In the genomic region with DNA sequence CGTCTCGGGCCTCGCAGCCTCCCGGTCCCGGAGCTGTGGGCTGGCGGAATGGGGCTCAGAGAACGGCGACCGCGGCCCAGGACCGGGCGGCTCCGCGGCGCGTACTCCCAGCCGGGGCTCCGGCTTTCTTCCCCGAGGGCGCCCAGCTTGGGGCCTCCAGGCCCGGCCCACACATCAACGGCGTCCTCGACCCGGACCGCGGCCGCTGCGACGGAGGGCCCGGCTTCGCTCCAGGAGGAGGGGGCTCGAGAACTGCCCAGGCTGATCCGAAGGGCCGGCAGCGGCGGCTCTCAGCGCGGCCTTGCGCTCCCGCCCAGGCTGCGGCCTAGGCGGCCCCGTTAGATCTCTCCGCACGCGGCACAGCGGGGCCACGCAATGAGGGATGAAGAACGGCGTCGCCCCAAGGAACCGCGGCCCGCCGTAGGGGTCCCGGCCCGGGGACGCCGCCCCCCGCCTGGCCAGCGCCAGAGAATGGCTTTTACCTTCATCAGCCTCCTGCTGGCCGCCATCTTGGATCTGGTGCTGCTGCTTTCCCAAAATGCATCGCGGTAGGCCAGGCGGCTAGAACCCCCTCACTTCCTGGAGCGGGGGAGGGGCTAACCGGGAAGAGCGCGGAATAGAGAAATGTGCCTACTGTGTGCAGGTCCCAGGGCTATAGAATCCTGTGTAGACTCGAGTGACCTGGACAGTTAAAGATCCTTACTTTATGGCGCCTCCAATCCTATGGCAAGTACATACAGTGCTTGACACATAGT, we compare ENCODE assay signal across 8 mouse cellular contexts. TPM values are rescaled to one million over a fixed set of nuclear protein-coding genes. Genes with fewer than 3 reads are reported as not detected.
A peak's percentile ranks its signal among the peaks of the same experiment; 100 is the strongest.
DNase-seq lines count a peak whose midpoint lies in the region; ATAC-seq and TF ChIP-seq lines count a peak whose summit lies in the region.

No protein-coding gene starts in this region.

- H3K9me3 ChIP-seq in ES-E14 (ENCODE audit: control insufficient read depth, insufficient read depth, low read depth, low read length) = no peaks in the 10 kb centered on the region
- H3K9me3 ChIP-seq in forebrain, embryonic 15.5 days = no peaks in the 10 kb centered on the region
- H3K9me3 ChIP-seq in neural tube, embryonic 15.5 days (replicated peaks) = no peaks in the 10 kb centered on the region

- peak overlapping the region; percentile 57 for H3K4me2 ChIP-seq in forebrain, embryonic 15.5 days (replicated peaks)
- peak overlapping the region; percentile 82 for H3K4me2 ChIP-seq in neural tube, embryonic 15.5 days

- H3K9ac ChIP-seq in ES-E14 (ENCODE audit: insufficient read depth, low read depth, low read length, poor library complexity, severe bottlenecking) = peak overlapping the region; percentile 99
- peak overlapping the region; percentile 99 for H3K9ac ChIP-seq in forebrain, embryonic 15.5 days (replicated peaks)
- H3K9ac ChIP-seq in neural tube, embryonic 15.5 days (replicated peaks) = peak overlapping the region; percentile 99

- H3K36me3 ChIP-seq in ES-E14 (ENCODE audit: control insufficient read depth, insufficient read depth, low read length, poor library complexity, severe bottlenecking) = peaks cover 8% of the 10 kb centered on the region; the same call in 1 of the 2 replicates
- no peaks in the 10 kb centered on the region for H3K36me3 ChIP-seq in forebrain, embryonic 15.5 days
- H3K36me3 ChIP-seq in neural tube, embryonic 15.5 days = no peaks in the 10 kb centered on the region

- peak overlapping the region; percentile 82 to 97 for H3K4me3 ChIP-seq in ES-E14 (ENCODE audit: insufficient read depth in 1 of 2, low read depth in 1 of 2, low read length in 2 of 2, poor library complexity in 1 of 2, severe bottlenecking in 1 of 2)
- peak overlapping the region; percentile 91 for H3K4me3 ChIP-seq in forebrain, embryonic 15.5 days
- peak overlapping the region; percentile 83 for H3K4me3 ChIP-seq in neural tube, embryonic 15.5 days (replicated peaks)

- no peaks in the 10 kb centered on the region for H3K27me3 ChIP-seq in forebrain, embryonic 15.5 days
- H3K27me3 ChIP-seq in neural tube, embryonic 15.5 days (replicated peaks) = no peaks in the 10 kb centered on the region

- intact Hi-C loops in heart, postnatal 25 days (cut with DNase I) = no loop called here

- peak; percentile 76 for DNase-seq in ES-E14 (ENCODE audit: low read depth, low spot score)
- peak; percentile 82 for DNase-seq in cerebellum, adult 11-12 months
- DNase-seq in heart, postnatal 25 days (ENCODE audit: low spot score) = peak; percentile 69
- peak; percentile 79 to 90 for DNase-seq in layer of hippocampus, adult 18-20 months (ENCODE audit: low spot score in 2 of 2)
- peak; percentile 83 to 85 for DNase-seq in lung, adult 18-20 months
- peak; percentile 90 for DNase-seq in testis, postnatal 10 days (ENCODE audit: low spot score)

- ATAC-seq in forebrain, embryonic 15.5 days (replicated peaks) = peak; percentile 90
- peak; percentile 91 for ATAC-seq in neural tube, embryonic 15.5 days (ENCODE audit: low FRiP score)

- in situ Hi-C loops in ES-E14 (cut with MboI; ENCODE audit: low sequenced_read_pairs in 2 of 2, unreplicated experiment in 2 of 2) = loop anchor here in 1 of 2 experiments (10.0 kb wide), 1 partner anchor 64 kb away; no protein-coding TSS in a partner anchor

- peak overlapping the region; percentile 87 for H3K27ac ChIP-seq in ES-E14 (ENCODE audit: insufficient read depth, low read depth, low read length, poor library complexity, severe bottlenecking)
- H3K27ac ChIP-seq in forebrain, embryonic 15.5 days (replicated peaks) = peak overlapping the region; percentile 73
- H3K27ac ChIP-seq in neural tube, embryonic 15.5 days (replicated peaks) = peak overlapping the region; percentile 83

- H3K4me1 ChIP-seq in ES-E14 (ENCODE audit: control insufficient read depth in 2 of 2, insufficient read depth in 2 of 2, low read length in 2 of 2, poor library complexity in 1 of 2) = peaks cover 3 to 4% of the 10 kb centered on the region in 2 experiments; a peak in 2 of 4 replicates
- peaks cover 20% of the 10 kb centered on the region for H3K4me1 ChIP-seq in forebrain, embryonic 15.5 days
- H3K4me1 ChIP-seq in neural tube, embryonic 15.5 days = peaks cover 24% of the 10 kb centered on the region

- WGBS in forebrain, embryonic 15.5 days = under 1% methylated on average over 71 of the region's 72 CpGs
- under 1% methylated on average over 71 of the region's 72 CpGs for WGBS in neural tube, embryonic 15.5 days

TF ChIP-seq in ES-E14, 5 proteins besides CTCF, POLR2A, EP300 and RAD21:
- TF ChIP-seq ZC3H11A (IDR thresholded peaks at IDR 0.05; ENCODE audit: borderline replicate concordance, low read depth, low read length) (no peak), HCFC1 (IDR thresholded peaks at IDR 0.05; ENCODE audit: borderline replicate concordance, insufficient read depth, low read length) (peak; percentile 55; the same call in 1 of the 2 replicates)

RNA-seq across cellular contexts. Expression of gene Ube2l3, which starts 1.3 kb away (rescaled TPM):
- 77.6 and 109 TPM in 2 replicates for total RNA-seq in ES-E14 (2012; rRNA removed)
- polyA plus RNA-seq in forebrain, embryonic 15.5 days (2015; fragmentation: Nextera tagmentation; extraction: Ambion mirVana) = 307 and 318 TPM in 2 replicates
- total RNA-seq in heart, postnatal 25 days (2021) = 100 to 1,000 TPM; 102 to 113 TPM
- total RNA-seq in layer of hippocampus, adult 18-20 months (2021) = 100 to 1,000 TPM; 148 to 155 TPM
- polyA plus RNA-seq in neural tube, embryonic 15.5 days (2015; fragmentation: Nextera tagmentation; extraction: Ambion mirVana) = 288 and 306 TPM in 2 replicates

RNA-seq across cellular contexts. Expression of gene Rimbp3, which starts 7.3 kb away (rescaled TPM):
- total RNA-seq in ES-E14 (2012; rRNA removed) = 2.6 and 2.9 TPM in 2 replicates
- 1.7 TPM in 2 replicates for polyA plus RNA-seq in forebrain, embryonic 15.5 days (2015; fragmentation: Nextera tagmentation; extraction: Ambion mirVana)
- total RNA-seq in heart, postnatal 25 days (2021) = under 1 TPM; 0.08 to 0.14 TPM
- total RNA-seq in layer of hippocampus, adult 18-20 months (2021) = 1 to 10 TPM; 3.4 to 3.7 TPM
- 1.9 and 2.1 TPM in 2 replicates for polyA plus RNA-seq in neural tube, embryonic 15.5 days (2015; fragmentation: Nextera tagmentation; extraction: Ambion mirVana)

RNA-seq across cellular contexts. Expression of gene Hic2, which starts 32.2 kb away (rescaled TPM):
- 35.0 and 35.9 TPM in 2 replicates for total RNA-seq in ES-E14 (2012; rRNA removed)
- polyA plus RNA-seq in forebrain, embryonic 15.5 days (2015; fragmentation: Nextera tagmentation; extraction: Ambion mirVana) = 8.6 and 8.8 TPM in 2 replicates
- 1 to 10 TPM; 2.0 to 2.2 TPM for total RNA-seq in heart, postnatal 25 days (2021)
- total RNA-seq in layer of hippocampus, adult 18-20 months (2021) = 1 to 10 TPM; 4.9 to 6.0 TPM
- 6.7 and 7.4 TPM in 2 replicates for polyA plus RNA-seq in neural tube, embryonic 15.5 days (2015; fragmentation: Nextera tagmentation; extraction: Ambion mirVana)

RNA-seq across cellular contexts. Expression of gene Ccdc116, which starts 54.1 kb away (rescaled TPM):
- total RNA-seq in ES-E14 (2012; rRNA removed) = 4.0 and 4.4 TPM in 2 replicates
- polyA plus RNA-seq in forebrain, embryonic 15.5 days (2015; fragmentation: Nextera tagmentation; extraction: Ambion mirVana) = 1.3 TPM in 2 replicates
- under 1 TPM in 1 of 2 experiments, not detected in 1; 0.13 TPM for total RNA-seq in heart, postnatal 25 days (2021)
- 1 to 10 TPM; 1.9 to 2.7 TPM for total RNA-seq in layer of hippocampus, adult 18-20 months (2021)
- polyA plus RNA-seq in neural tube, embryonic 15.5 days (2015; fragmentation: Nextera tagmentation; extraction: Ambion mirVana) = 2.7 and 3.5 TPM in 2 replicates

RNA-seq across cellular contexts. Expression of gene Ydjc, which starts 56.7 kb away (rescaled TPM):
- 34.0 and 64.7 TPM in 2 replicates for total RNA-seq in ES-E14 (2012; rRNA removed)
- 23.1 and 26.3 TPM in 2 replicates for polyA plus RNA-seq in forebrain, embryonic 15.5 days (2015; fragmentation: Nextera tagmentation; extraction: Ambion mirVana)
- 1 to 10 TPM; 1.1 to 2.2 TPM for total RNA-seq in heart, postnatal 25 days (2021)
- 10 to 100 TPM; 24.2 to 26.5 TPM for total RNA-seq in layer of hippocampus, adult 18-20 months (2021)
- polyA plus RNA-seq in neural tube, embryonic 15.5 days (2015; fragmentation: Nextera tagmentation; extraction: Ambion mirVana) = 45.6 and 52.3 TPM in 2 replicates

Comparison
In these comparisons a context has a peak if more than half of its experiments do, and no peak if none do; other contexts are left out.
1. Peak in every context shown above with its lines: DNase-seq, ATAC-seq, H3K4me3 ChIP-seq and H3K27ac ChIP-seq.